Mouse (Mus musculus): Measurements from ENCODE around the gene Atp5d. TPM values are rescaled to one million over a fixed set of nuclear protein-coding genes. Genes with fewer than 3 reads are reported as not detected.
A peak's percentile ranks its signal among the peaks of the same experiment; 100 is the strongest.

Atp5d gene
- polyA plus RNA-seq, 1 experiment from 2014 or later = 861 TPM

- H3K27me3 ChIP-seq (replicated peaks) = no peaks in the 10 kb centered on the region
- peak within 1 kb of the TSS; percentile 87 for H3K4me2 ChIP-seq
- peak; percentile 60 for ATAC-seq (ENCODE audit: insufficient number of reproducible peaks, low FRiP score)
- H3K9ac ChIP-seq = peak within 1 kb of the TSS; percentile 90
- peaks cover 62% of the 10 kb centered on the region for H3K4me1 ChIP-seq (replicated peaks)
- H3K9me3 ChIP-seq (replicated peaks) = no peaks in the 10 kb centered on the region
- peak within 1 kb of the TSS; percentile 98 for H3K27ac ChIP-seq (ENCODE audit: poor library complexity, severe bottlenecking)
- under 1% methylated on average over 40 of the region's 42 CpGs for WGBS
- H3K4me3 ChIP-seq = peak within 1 kb of the TSS; percentile 90
- peaks cover 67% of the 10 kb centered on the region for H3K36me3 ChIP-seq
These were observed 9.5 kb downstream of the Atp5d start, which contains the start of gene Midn for GRCm38 (mm10) chr10:80147719-80148601. Gene Midn (plus strand): TSS chr10:80148272.

GRCm38 (mm10) chr10:80148610-80149290 lies 10.3 kb downstream of the Atp5d start:
- H3K4me1 ChIP-seq (replicated peaks) = peaks cover 64% of the 10 kb centered on the region
- H3K36me3 ChIP-seq = peaks cover 70% of the 10 kb centered on the region
- WGBS = under 1% methylated on average over 57 of the region's 57 CpGs
- peak overlapping the region; percentile 98 for H3K27ac ChIP-seq (ENCODE audit: poor library complexity, severe bottlenecking)
- no peaks in the 10 kb centered on the region for H3K9me3 ChIP-seq (replicated peaks)
- peak overlapping the region; percentile 90 for H3K4me3 ChIP-seq
- peak overlapping the region; percentile 90 for H3K9ac ChIP-seq
- H3K27me3 ChIP-seq (replicated peaks) = no peaks in the 10 kb centered on the region
- ATAC-seq (ENCODE audit: insufficient number of reproducible peaks, low FRiP score) = peak; percentile 57
- H3K4me2 ChIP-seq = peak overlapping the region; percentile 87

- Histone ChIP-seq H3K4me2 (peak overlapping the region; percentile 87), H3K9me3 (replicated peaks) (no peaks in the 10 kb centered on the region), H3K27ac (ENCODE audit: poor library complexity, severe bottlenecking) (peak overlapping the region; percentile 98), H3K27me3 (replicated peaks) (no peaks in the 10 kb centered on the region), H3K4me3 (peak overlapping the region; percentile 90), H3K4me1 (replicated peaks) (peaks cover 65% of the 10 kb centered on the region), H3K36me3 (peaks cover 70% of the 10 kb centered on the region), H3K9ac (peak overlapping the region; percentile 100)
- under 1% methylated on average over 88 of the region's 88 CpGs for WGBS
- peak; percentile 83 for ATAC-seq (ENCODE audit: insufficient number of reproducible peaks, low FRiP score)
These were observed 11.1 kb downstream of the Atp5d start for GRCm38 (mm10) chr10:80149291-80150225.

GRCm38 (mm10) chr10:80150226-80151210 lies 12.1 kb downstream of the Atp5d start:
- H3K9me3 ChIP-seq (replicated peaks) = no peaks in the 10 kb centered on the region
- H3K4me3 ChIP-seq = peak overlapping the region; percentile 90
- no peak for ATAC-seq (ENCODE audit: insufficient number of reproducible peaks, low FRiP score)
- H3K36me3 ChIP-seq = peaks cover 70% of the 10 kb centered on the region
- peak overlapping the region; percentile 100 for H3K9ac ChIP-seq
- WGBS = under 1% methylated on average over 56 of the region's 71 CpGs
- peak overlapping the region; percentile 98 for H3K27ac ChIP-seq (ENCODE audit: poor library complexity, severe bottlenecking)
- peaks cover 65% of the 10 kb centered on the region for H3K4me1 ChIP-seq (replicated peaks)
- H3K27me3 ChIP-seq (replicated peaks) = no peaks in the 10 kb centered on the region
- peak overlapping the region; percentile 87 for H3K4me2 ChIP-seq

GRCm38 (mm10) chr10:80151211-80152034 lies 13.0 kb downstream of the Atp5d start:
- peak overlapping the region; percentile 100 for H3K9ac ChIP-seq
- peak overlapping the region; percentile 87 for H3K4me2 ChIP-seq
- no peaks in the 10 kb centered on the region for H3K27me3 ChIP-seq (replicated peaks)
- 4% methylated on average over 24 of the region's 26 CpGs for WGBS
- peaks cover 70% of the 10 kb centered on the region for H3K36me3 ChIP-seq
- peak overlapping the region; percentile 98 for H3K27ac ChIP-seq (ENCODE audit: poor library complexity, severe bottlenecking)
- no peaks in the 10 kb centered on the region for H3K9me3 ChIP-seq (replicated peaks)
- ATAC-seq (ENCODE audit: insufficient number of reproducible peaks, low FRiP score) = no peak
- H3K4me3 ChIP-seq = peak overlapping the region; percentile 90
- peaks cover 65% of the 10 kb centered on the region for H3K4me1 ChIP-seq (replicated peaks)

- no peak for ATAC-seq (ENCODE audit: insufficient number of reproducible peaks, low FRiP score)
- WGBS = 12% methylated on average over 15 of the region's 15 CpGs
- peak overlapping the region; percentile 98 for H3K27ac ChIP-seq (ENCODE audit: poor library complexity, severe bottlenecking)
- peak overlapping the region; percentile 100 for H3K9ac ChIP-seq
- peak overlapping the region; percentile 90 for H3K4me3 ChIP-seq
- H3K4me2 ChIP-seq = peak overlapping the region; percentile 87
- no peaks in the 10 kb centered on the region for H3K9me3 ChIP-seq (replicated peaks)
- H3K36me3 ChIP-seq = peaks cover 75% of the 10 kb centered on the region
- no peaks in the 10 kb centered on the region for H3K27me3 ChIP-seq (replicated peaks)
- H3K4me1 ChIP-seq (replicated peaks) = peaks cover 65% of the 10 kb centered on the region
These were observed 13.8 kb downstream of the Atp5d start for GRCm38 (mm10) chr10:80152071-80152872.

GRCm38 (mm10) chr10:80152873-80153260 lies 14.4 kb downstream of the Atp5d start:
- WGBS = 27% methylated on average over 3 of the region's 3 CpGs
- H3K9me3 ChIP-seq (replicated peaks) = no peaks in the 10 kb centered on the region
- peak overlapping the region; percentile 90 for H3K4me3 ChIP-seq
- no peak for ATAC-seq (ENCODE audit: insufficient number of reproducible peaks, low FRiP score)
- H3K4me2 ChIP-seq = peak overlapping the region; percentile 87
- peaks cover 79% of the 10 kb centered on the region for H3K36me3 ChIP-seq
- H3K4me1 ChIP-seq (replicated peaks) = peaks cover 64% of the 10 kb centered on the region
- peak overlapping the region; percentile 100 for H3K9ac ChIP-seq
- H3K27ac ChIP-seq (ENCODE audit: poor library complexity, severe bottlenecking) = peak overlapping the region; percentile 98
- no peaks in the 10 kb centered on the region for H3K27me3 ChIP-seq (replicated peaks)

- Histone ChIP-seq H3K9ac (peak overlapping the region; percentile 100), H3K4me2 (peak overlapping the region; percentile 87; the same call in 1 of the 2 replicates), H3K4me1 (replicated peaks) (peaks cover 71% of the 10 kb centered on the region), H3K36me3 (peaks cover 80% of the 10 kb centered on the region), H3K27ac (ENCODE audit: poor library complexity, severe bottlenecking) (peak overlapping the region; percentile 98), H3K9me3 (replicated peaks) (no peaks in the 10 kb centered on the region), H3K27me3 (replicated peaks) (no peaks in the 10 kb centered on the region), H3K4me3 (no peak overlapping the region)
- 86% methylated on average over 19 of the region's 19 CpGs for WGBS
- ATAC-seq (ENCODE audit: insufficient number of reproducible peaks, low FRiP score) = no peak
These were observed 15.3 kb downstream of the Atp5d start for GRCm38 (mm10) chr10:80153713-80154112.
